Mouse (Mus musculus) MEL (cell line): ENCODE measurements around the gene Gm12166. TPM values are rescaled to one million over a fixed set of nuclear protein-coding genes. Genes with fewer than 3 reads are reported as not detected.

Source experiments
- DNase-seq: peaks from one replicate; pipeline ENCODE4 v3.0.0; 2011; ENCODE audit warnings: low read depth, low spot score
- H3K27ac ChIP-seq: 2 replicates; pipeline ENCODE4 v1.5.1; 2012; ENCODE audit warnings: low read depth, mild to moderate bottlenecking, control low read depth, low read length, moderate library complexity; ENCODE audit not compliant: control insufficient read depth
- H3K27me3 ChIP-seq, 2 experiments: fragments of 150-350 bp in 1 of 2; sonication (generic) in 1 of 2; 2 replicates each; pipeline ENCODE4 v1.6.1; 2012; ENCODE audit warnings: low read length in 2 of 2, mild to moderate bottlenecking in 2 of 2, improper control_type of control experiment in 1 of 2, moderate library complexity in 1 of 2; ENCODE audit not compliant: insufficient read depth in 2 of 2, control insufficient read depth in 1 of 2
- H3K36me3 ChIP-seq, 2 experiments: 2 replicates each; pipeline ENCODE4 v1.6.1; 2012 to 2014; ENCODE audit warnings: low read length in 2 of 2, improper control_type of control experiment in 1 of 2, inconsistent platforms in 1 of 2, mild to moderate bottlenecking in 1 of 2; ENCODE audit not compliant: insufficient read depth in 2 of 2, control insufficient read depth in 1 of 2
- H3K4me1 ChIP-seq, 2 experiments: fragments of 150-350 bp in 1 of 2; sonication (generic) in 1 of 2; 2 replicates each; pipeline ENCODE4 v1.6.1; 2012; ENCODE audit warnings: low read length in 2 of 2, improper control_type of control experiment in 1 of 2, mild to moderate bottlenecking in 1 of 2; ENCODE audit not compliant: insufficient read depth in 2 of 2, control insufficient read depth in 1 of 2
- H3K4me3 ChIP-seq, 2 experiments: fragments of 150-350 bp in 1 of 2; sonication (generic) in 1 of 2; 2 replicates each; pipeline ENCODE4 v1.5.1; 2012; ENCODE audit warnings: low read depth in 2 of 2, low read length in 2 of 2, mild to moderate bottlenecking in 2 of 2, moderate library complexity in 2 of 2, control low read depth in 1 of 2, improper control_type of control experiment in 1 of 2; ENCODE audit not compliant: control insufficient read depth in 1 of 2, insufficient read depth in 1 of 2
- H3K79me2 ChIP-seq: 2 replicates; pipeline ENCODE4 v1.6.1; 2012; ENCODE audit warnings: mild to moderate bottlenecking, low read length, moderate library complexity; ENCODE audit not compliant: control insufficient read depth, poor library complexity, insufficient read depth
- H3K9ac ChIP-seq: 2 replicates; pipeline ENCODE4 v1.6.1; 2012; ENCODE audit warnings: low read depth, mild to moderate bottlenecking, control low read depth, low read length, moderate library complexity; ENCODE audit not compliant: control insufficient read depth, poor library complexity, severe bottlenecking
- H3K9me3 ChIP-seq: fragments of 150-350 bp; sonication (generic); replicated peaks from 2 replicates; pipeline ENCODE4 v1.6.1; 2012; ENCODE audit warnings: mild to moderate bottlenecking, low read length, improper control_type of control experiment, moderate library complexity; ENCODE audit not compliant: insufficient read depth
- BHLHE40 ChIP-seq: IDR thresholded peaks from 2 replicates; pipeline ENCODE4 v1.6.1; 2012; ENCODE audit warnings: low read depth, mild to moderate bottlenecking, inconsistent platforms, low read length, improper control_type of control experiment, borderline replicate concordance
- CHD1 ChIP-seq: IDR thresholded peaks from 2 replicates; pipeline ENCODE4 v1.6.1; 2012; ENCODE audit warnings: low read depth, mild to moderate bottlenecking, inconsistent platforms, low read length, improper control_type of control experiment
- CTCF ChIP-seq, 3 experiments: IDR thresholded peaks in 2 of 3; conservative IDR thresholded peaks in 1 of 3; 2 replicates each; pipeline ENCODE4 v1.5.1; 2011 to 2012; ENCODE audit warnings: low read length in 3 of 3, low read depth in 2 of 3, mild to moderate bottlenecking in 2 of 3, improper control_type of control experiment in 1 of 3, inconsistent platforms in 1 of 3, mixed read lengths in 1 of 3, moderate library complexity in 1 of 3; ENCODE audit not compliant: control insufficient read depth in 1 of 3, insufficient read depth in 1 of 3, poor library complexity in 1 of 3, severe bottlenecking in 1 of 3
- ELF1 ChIP-seq: IDR thresholded peaks from 2 replicates; pipeline ENCODE4 v1.6.1; 2014; ENCODE audit warnings: low read depth, mild to moderate bottlenecking, inconsistent platforms, low read length, improper control_type of control experiment, moderate library complexity
- EP300 ChIP-seq, 2 experiments: IDR thresholded peaks; 2 replicates each; pipeline ENCODE4 v1.6.1; 2011; ENCODE audit warnings: improper control_type of control experiment in 2 of 2, low read length in 2 of 2, low read depth in 1 of 2, mild to moderate bottlenecking in 1 of 2
- ETS1 ChIP-seq: IDR thresholded peaks from 2 replicates; pipeline ENCODE4 v1.6.1; 2012; ENCODE audit warnings: low read depth, mild to moderate bottlenecking, inconsistent platforms, low read length, improper control_type of control experiment, moderate library complexity
- GABPA ChIP-seq: IDR thresholded peaks from 2 replicates; pipeline ENCODE4 v1.6.1; 2012; ENCODE audit warnings: low read depth, mild to moderate bottlenecking, inconsistent platforms, low read length, improper control_type of control experiment, moderate library complexity
- GATA1 ChIP-seq: IDR thresholded peaks from 2 replicates; pipeline ENCODE4 v1.6.1; 2011; ENCODE audit warnings: low read depth, low read length, improper control_type of control experiment
- HCFC1 ChIP-seq: IDR thresholded peaks from 2 replicates; pipeline ENCODE4 v1.6.1; 2012; ENCODE audit warnings: low read depth, mild to moderate bottlenecking, inconsistent platforms, low read length, improper control_type of control experiment, moderate library complexity
- JUND ChIP-seq: IDR thresholded peaks from 2 replicates; pipeline ENCODE4 v1.6.1; 2011; ENCODE audit warnings: low read depth, mild to moderate bottlenecking, improper control_type of control experiment, low read length
- MAZ ChIP-seq: IDR thresholded peaks from 2 replicates; pipeline ENCODE4 v1.6.1; 2012; ENCODE audit warnings: low read depth, mild to moderate bottlenecking, inconsistent platforms, low read length, improper control_type of control experiment
- MEF2A ChIP-seq: IDR thresholded peaks from 2 replicates; pipeline ENCODE4 v1.6.1; 2014; ENCODE audit warnings: low read depth, mild to moderate bottlenecking, inconsistent platforms, low read length, improper control_type of control experiment; ENCODE audit not compliant: poor library complexity, insufficient replicate concordance, severe bottlenecking; ENCODE audit errors: extremely low read depth
- MXI1 ChIP-seq: IDR thresholded peaks from 2 replicates; pipeline ENCODE4 v1.6.1; 2011; ENCODE audit warnings: mild to moderate bottlenecking, low read depth, low read length, improper control_type of control experiment
- NRF1 ChIP-seq: IDR thresholded peaks from 2 replicates; pipeline ENCODE4 v1.6.1; 2014; ENCODE audit warnings: low read depth, mild to moderate bottlenecking, inconsistent platforms, low read length, improper control_type of control experiment, moderate library complexity; ENCODE audit not compliant: poor library complexity, insufficient read depth, severe bottlenecking
- POLR2A ChIP-seq, 2 experiments: IDR thresholded peaks; 2 replicates each; pipeline ENCODE4 v1.6.1; 2011 to 2012; ENCODE audit warnings: low read length in 2 of 2, mild to moderate bottlenecking in 2 of 2, control low read depth in 1 of 2, improper control_type of control experiment in 1 of 2, low read depth in 1 of 2, moderate library complexity in 1 of 2; ENCODE audit not compliant: control insufficient read depth in 1 of 2, insufficient read depth in 1 of 2, poor library complexity in 1 of 2
- POLR2AphosphoS2 ChIP-seq: IDR thresholded peaks from 2 replicates; pipeline ENCODE4 v1.6.1; 2011; ENCODE audit warnings: low read length, improper control_type of control experiment
- SIN3A ChIP-seq: IDR thresholded peaks from 2 replicates; pipeline ENCODE4 v1.6.1; 2012; ENCODE audit warnings: low read length, improper control_type of control experiment, inconsistent platforms
- SMC3 ChIP-seq: IDR thresholded peaks from 2 replicates; pipeline ENCODE4 v1.6.1; 2011; ENCODE audit warnings: low read depth, low read length, improper control_type of control experiment
- TAL1 ChIP-seq: IDR thresholded peaks from 2 replicates; pipeline ENCODE4 v1.6.1; 2012; ENCODE audit warnings: mild to moderate bottlenecking, inconsistent platforms, low read length, moderate library complexity, mixed read lengths
- TBP ChIP-seq: IDR thresholded peaks from 2 replicates; pipeline ENCODE4 v1.8.0; 2011; ENCODE audit warnings: low read depth, low read length, improper control_type of control experiment
- ZKSCAN1 ChIP-seq: IDR thresholded peaks from 2 replicates; pipeline ENCODE4 v1.6.1; 2012; ENCODE audit warnings: low read depth, mild to moderate bottlenecking, inconsistent platforms, low read length, improper control_type of control experiment, moderate library complexity
- ZMIZ1 ChIP-seq: IDR thresholded peaks from 2 replicates; pipeline ENCODE4 v1.6.1; 2012; ENCODE audit warnings: low read depth, mild to moderate bottlenecking, inconsistent platforms, low read length, improper control_type of control experiment, moderate library complexity
- polyA plus RNA-seq, 2 experiments: library from polyadenylated mRNA; stranded (reverse) in 1 of 2; unstranded in 1 of 2; fragments of >175 nt in 1 of 2; fragments of >200 nt in 1 of 2; gene quantifications; 2 replicates each; pipeline versions ENCODE4 v1.2.1 to v1.2.4; 2012; ENCODE audit warnings: low replicate concordance in 2 of 2, low read depth in 1 of 2; ENCODE audit not compliant: insufficient read length in 2 of 2, insufficient read depth in 1 of 2, missing spikeins in 1 of 2
- total RNA-seq: library from RNA; depleted of rRNA; stranded (reverse); fragments of 300-350 nt; gene quantifications from 2 replicates; pipeline ENCODE4 v1.2.3, GENCODE M21; 2012

The Gm12166 gene
- total and polyA plus RNA-seq, 3 experiments: 4.1 to 6.8 TPM; not detected in 1

DNA sequence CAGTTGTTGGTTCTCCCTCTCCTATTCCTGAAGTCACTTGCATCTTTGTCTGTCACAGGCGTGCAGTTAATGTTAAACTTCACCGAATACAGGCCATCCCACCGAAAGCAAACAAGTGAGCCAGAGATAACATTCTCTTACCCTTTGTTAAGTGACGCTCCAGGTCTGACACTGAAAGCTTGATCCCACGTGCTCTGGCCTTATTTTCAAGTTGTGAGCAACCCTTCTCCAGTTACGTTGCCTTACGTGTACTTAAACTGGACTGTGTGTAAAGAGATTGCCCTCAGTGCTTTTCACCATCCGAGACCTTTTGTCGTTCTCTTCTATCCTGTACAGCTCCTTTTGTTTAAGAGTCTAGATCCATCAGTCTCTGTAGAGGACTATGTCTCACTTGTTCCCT lies 5.9 kb upstream of the Gm12166 start:
- no peak overlapping the region for H3K4me3 ChIP-seq
- H3K36me3 ChIP-seq: peaks cover 0 to 5% of the 10 kb centered on the region in 2 experiments; a peak in 1 of 4 replicates
- TF ChIP-seq ETS1 (no peak), SMC3 (no peak), EP300 (IDR thresholded peaks at IDR 0.05; ENCODE audit: low read depth in 1 of 2, low read length in 2 of 2) (no peak), ZKSCAN1 (no peak), BHLHE40 (no peak), JUND (no peak), GATA1 (no peak)
- TF ChIP-seq, all 39 proteins: peak for 0
- H3K4me1 ChIP-seq: peaks cover 3 to 4% of the 10 kb centered on the region in 2 experiments; a peak in 3 of 4 replicates
- H3K79me2 ChIP-seq: no peaks in the 10 kb centered on the region
- no peaks in the 10 kb centered on the region for H3K27me3 ChIP-seq
- DNase-seq: no peak
- no peaks in the 10 kb centered on the region for H3K9me3 ChIP-seq
- H3K27ac ChIP-seq: no peak overlapping the region
- no peak overlapping the region for H3K9ac ChIP-seq

DNA sequence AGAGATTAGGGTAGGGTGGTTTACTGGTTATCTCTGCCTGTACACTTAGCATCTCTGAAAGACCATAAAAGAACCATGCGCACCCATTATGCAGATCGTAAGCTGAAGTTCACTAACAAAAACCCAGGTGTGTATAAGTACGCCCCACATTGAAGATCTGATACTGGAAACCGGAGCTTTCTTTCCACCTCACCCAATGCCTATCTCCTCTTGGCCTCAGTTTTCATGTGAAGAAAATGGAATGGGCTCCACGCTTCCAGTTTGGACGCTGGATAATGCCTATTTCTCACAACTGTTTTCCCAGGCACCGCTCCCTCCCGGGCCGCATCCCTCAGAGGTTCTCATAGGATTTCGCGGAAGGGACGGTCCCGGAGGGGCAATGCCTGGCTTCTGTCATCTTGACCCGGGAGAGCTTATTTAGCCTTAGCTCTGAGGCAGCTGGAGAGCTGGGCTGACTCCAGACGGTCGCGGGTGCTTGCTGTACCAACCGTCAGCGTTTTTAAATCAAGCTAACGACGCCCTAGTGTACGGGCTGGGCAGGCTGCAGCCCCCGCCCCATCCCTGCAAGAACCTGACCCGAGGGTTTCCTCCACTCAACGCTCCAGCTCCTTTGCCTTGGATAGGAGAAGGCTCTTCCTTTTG lies 4.8 kb upstream of the Gm12166 start:
- no peaks in the 10 kb centered on the region for H3K9me3 ChIP-seq
- H3K4me3 ChIP-seq: no peak overlapping the region
- no peak for DNase-seq
- no peaks in the 10 kb centered on the region for H3K79me2 ChIP-seq
- H3K27ac ChIP-seq: no peak overlapping the region
- TF ChIP-seq POLR2A (IDR thresholded peaks at IDR 0.05; ENCODE audit: control insufficient read depth in 1 of 2, insufficient read depth in 1 of 2, low read depth in 1 of 2, low read length in 2 of 2, poor library complexity in 1 of 2): no peak
- TF ChIP-seq MAZ: no peak
- TF ChIP-seq POLR2AphosphoS2: no peak
- no peak for TF ChIP-seq SMC3
- TF ChIP-seq NRF1: no peak
- TF ChIP-seq CHD1: no peak
- TF ChIP-seq SIN3A: no peak
- TF ChIP-seq EP300 (IDR thresholded peaks at IDR 0.05; ENCODE audit: low read depth in 1 of 2, low read length in 2 of 2): no peak
- TF ChIP-seq CTCF (IDR thresholded peaks at IDR 0.05 in 2 of 3, conservative IDR thresholded peaks at IDR 0.05 in 1 of 3; ENCODE audit: control insufficient read depth in 1 of 3, insufficient read depth in 1 of 3, low read depth in 2 of 3, low read length in 3 of 3, poor library complexity in 1 of 3, severe bottlenecking in 1 of 3): no peak
- TF ChIP-seq ELF1: no peak
- TF ChIP-seq ZMIZ1: no peak
- TF ChIP-seq GABPA: no peak
- no peak for TF ChIP-seq GATA1
- no peak for TF ChIP-seq MXI1
- TF ChIP-seq TBP: no peak
- no peak for TF ChIP-seq MEF2A
- no peak for TF ChIP-seq TAL1
- no peak for TF ChIP-seq HCFC1
- peaks cover 0 to under 1% of the 10 kb centered on the region in 2 experiments; a peak in 1 of 4 replicates for H3K36me3 ChIP-seq
- no peak overlapping the region for H3K9ac ChIP-seq
- H3K27me3 ChIP-seq: no peaks in the 10 kb centered on the region
- H3K4me1 ChIP-seq: 0 out of 4 replicates have a peak, but pooled peaks cover 0 to 3% of the 10 kb centered on the region in 2 experiments
